Mouse (Mus musculus): ENCODE measurements around the gene Tgfbrap1.

- TF ChIP-seq CTCF (IDR thresholded peaks at IDR 0.05; ENCODE audit: insufficient read depth, low read length) (no peak), POLR2A (IDR thresholded peaks at IDR 0.05; ENCODE audit: borderline replicate concordance, extremely low read depth, low read depth, low read length) (no peak)
Measured at GRCm38 (mm10) chr1:43078124-43078523, 20.3 kb downstream of the Tgfbrap1 start.

Data from lung, adult 2 months (tissue).